Mouse (Mus musculus): ENCODE results near the gene Cbr2.
"Not testable (repeated sequence)": the region's sequence is repeated elsewhere in the genome, so short reads cannot be mapped to it uniquely, and the experiment has no call there.

- TF ChIP-seq CTCF (IDR thresholded peaks at IDR 0.05; ENCODE audit: borderline replicate concordance, insufficient read depth, low read length); POLR2A (IDR thresholded peaks at IDR 0.05; ENCODE audit: low read depth, low read length): not testable (repeated sequence)
Measured at GRCm38 (mm10) chr11:120781361-120781760, 49.4 kb upstream of the Cbr2 start.
